Mouse (Mus musculus): ENCODE data around the gene Mtg1. TPM values are rescaled to one million over a fixed set of nuclear protein-coding genes. Genes with fewer than 3 reads are reported as not detected.

Mtg1 gene
- polyA plus RNA-seq, 1 experiment from 2014 or later: 36.5 TPM

DNA sequence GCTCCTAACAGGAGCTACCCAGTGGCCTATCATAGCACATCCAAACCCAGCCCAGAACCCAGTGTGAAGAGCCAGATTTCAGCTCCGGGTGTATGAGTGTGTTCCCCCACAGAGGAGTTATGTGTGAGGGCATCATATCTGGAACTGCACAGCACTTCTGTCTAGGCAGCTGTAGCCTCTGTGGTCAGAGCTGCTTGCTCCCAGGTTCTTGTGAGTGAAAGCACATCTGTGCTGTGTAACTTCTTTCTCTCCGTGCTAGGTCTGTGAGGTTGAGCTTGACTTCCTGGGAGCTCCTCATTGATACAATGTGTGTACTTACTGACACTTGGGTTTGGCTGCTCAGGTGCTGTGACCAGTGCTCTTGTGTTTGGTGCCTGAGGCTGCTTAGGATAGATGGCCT lies 55.5 kb downstream of the Mtg1 start:
- H3K9me3 ChIP-seq (ENCODE audit: control insufficient read depth, low read length): no peaks in the 10 kb centered on the region
- no peak overlapping the region for H3K4me2 ChIP-seq (ENCODE audit: low read length)
- ATAC-seq: no peak
- H3K4me3 ChIP-seq (replicated peaks; ENCODE audit: low read length): no peak overlapping the region
- no peak overlapping the region for H3K27ac ChIP-seq (ENCODE audit: low read length)
- H3K9ac ChIP-seq (replicated peaks; ENCODE audit: low read depth, low read length): no peak overlapping the region
- H3K4me1 ChIP-seq (replicated peaks; ENCODE audit: control insufficient read depth, insufficient read depth, low read length): no peaks in the 10 kb centered on the region
- H3K27me3 ChIP-seq (replicated peaks; ENCODE audit: control insufficient read depth, insufficient read depth, low read length): no peaks in the 10 kb centered on the region
- H3K36me3 ChIP-seq (ENCODE audit: control insufficient read depth, insufficient read depth): no peaks in the 10 kb centered on the region
- 87% methylated on average over 2 of the region's 2 CpGs for WGBS

GRCm38 (mm10) chr7:140194031-140194430 lies 56.7 kb downstream of the Mtg1 start:
- H3K9ac ChIP-seq (replicated peaks; ENCODE audit: low read depth, low read length): no peak overlapping the region
- H3K9me3 ChIP-seq (ENCODE audit: control insufficient read depth, low read length): no peaks in the 10 kb centered on the region
- ATAC-seq: no peak
- H3K4me1 ChIP-seq (replicated peaks; ENCODE audit: control insufficient read depth, insufficient read depth, low read length): no peaks in the 10 kb centered on the region
- H3K36me3 ChIP-seq (ENCODE audit: control insufficient read depth, insufficient read depth): no peaks in the 10 kb centered on the region
- WGBS: 90% methylated on average over 4 of the region's 4 CpGs
- H3K27ac ChIP-seq (ENCODE audit: low read length): no peak overlapping the region
- H3K27me3 ChIP-seq (replicated peaks; ENCODE audit: control insufficient read depth, insufficient read depth, low read length): no peaks in the 10 kb centered on the region
- no peak overlapping the region for H3K4me3 ChIP-seq (replicated peaks; ENCODE audit: low read length)
- no peak overlapping the region for H3K4me2 ChIP-seq (ENCODE audit: low read length)

DNA sequence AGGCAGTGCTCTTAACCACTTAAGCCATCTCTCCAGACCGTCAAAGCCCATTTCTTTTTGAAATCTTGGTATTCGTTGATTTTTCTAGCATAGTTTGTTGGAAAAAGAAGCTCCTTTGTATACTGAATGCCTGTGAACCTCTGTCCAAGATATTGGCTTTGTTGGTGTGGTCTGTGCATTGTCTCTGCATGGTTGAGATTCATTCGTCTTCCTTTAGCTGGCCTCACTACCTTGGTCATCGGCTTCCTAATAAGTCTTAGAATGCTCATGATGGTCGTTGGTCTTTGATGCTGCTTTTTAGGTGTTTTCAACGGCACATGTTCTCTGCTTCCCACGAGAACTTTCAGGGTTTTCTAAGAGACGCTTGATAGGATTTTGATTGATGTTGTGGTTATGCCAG lies 58.6 kb downstream of the Mtg1 start:
- H3K36me3 ChIP-seq (ENCODE audit: control insufficient read depth, insufficient read depth): no peaks in the 10 kb centered on the region
- no peak overlapping the region for H3K4me3 ChIP-seq (replicated peaks; ENCODE audit: low read length)
- 85% methylated on average over 8 of the region's 8 CpGs for WGBS
- H3K27ac ChIP-seq (ENCODE audit: low read length): no peak overlapping the region
- ATAC-seq: no peak
- H3K4me2 ChIP-seq (ENCODE audit: low read length): no peak overlapping the region
- H3K9ac ChIP-seq (replicated peaks; ENCODE audit: low read depth, low read length): no peak overlapping the region
- H3K9me3 ChIP-seq (ENCODE audit: control insufficient read depth, low read length): no peaks in the 10 kb centered on the region
- no peaks in the 10 kb centered on the region for H3K4me1 ChIP-seq (replicated peaks; ENCODE audit: control insufficient read depth, insufficient read depth, low read length)
- no peaks in the 10 kb centered on the region for H3K27me3 ChIP-seq (replicated peaks; ENCODE audit: control insufficient read depth, insufficient read depth, low read length)

Other genes starting within 250 kb of the Mtg1 start
- 4.0 and 7.7 TPM in 2 replicates for gene Kndc1, start 242.9 kb upstream of the Mtg1 start, polyA plus RNA-seq (2015; fragmentation: Nextera tagmentation; extraction: Ambion mirVana)
- not detected in 2 replicates for gene Utf1, start 193.8 kb upstream of the Mtg1 start, polyA plus RNA-seq (2015; fragmentation: Nextera tagmentation; extraction: Ambion mirVana)
- gene 6430531B16Rik, start 158.8 kb upstream of the Mtg1 start, polyA plus RNA-seq (2015; fragmentation: Nextera tagmentation; extraction: Ambion mirVana): 0.62 and 0.87 TPM in 2 replicates
- gene Adam8, start 145.0 kb upstream of the Mtg1 start, polyA plus RNA-seq (2015; fragmentation: Nextera tagmentation; extraction: Ambion mirVana): 3.3 and 4.7 TPM in 2 replicates
- 54.5 and 62.0 TPM in 2 replicates for gene Zfp511, start 101.2 kb upstream of the Mtg1 start, polyA plus RNA-seq (2015; fragmentation: Nextera tagmentation; extraction: Ambion mirVana)
- 72.7 and 76.3 TPM in 2 replicates for gene Tubgcp2, start 100.9 kb upstream of the Mtg1 start, polyA plus RNA-seq (2015; fragmentation: Nextera tagmentation; extraction: Ambion mirVana)
- 0.62 and 1.7 TPM in 2 replicates for gene Msx3, start 88.5 kb upstream of the Mtg1 start, polyA plus RNA-seq (2015; fragmentation: Nextera tagmentation; extraction: Ambion mirVana)
- gene Caly, start 55.0 kb upstream of the Mtg1 start, polyA plus RNA-seq (2015; fragmentation: Nextera tagmentation; extraction: Ambion mirVana): 116 and 179 TPM in 2 replicates
- gene Prap1, start 44.2 kb upstream of the Mtg1 start, polyA plus RNA-seq (2015; fragmentation: Nextera tagmentation; extraction: Ambion mirVana): not detected in 2 replicates
- 13.4 and 15.5 TPM in 2 replicates for gene Fuom, start 35.1 kb upstream of the Mtg1 start, polyA plus RNA-seq (2015; fragmentation: Nextera tagmentation; extraction: Ambion mirVana)
- gene Paox, start 21.8 kb upstream of the Mtg1 start, polyA plus RNA-seq (2015; fragmentation: Nextera tagmentation; extraction: Ambion mirVana): 6.6 and 7.8 TPM in 2 replicates
- gene Echs1, start 21.1 kb upstream of the Mtg1 start, polyA plus RNA-seq (2015; fragmentation: Nextera tagmentation; extraction: Ambion mirVana): 107 and 119 TPM in 2 replicates
- gene Sprn, start 17.3 kb downstream of the Mtg1 start, polyA plus RNA-seq (2015; fragmentation: Nextera tagmentation; extraction: Ambion mirVana): 15.7 and 19.1 TPM in 2 replicates
- gene Olfr522, start 27.2 kb downstream of the Mtg1 start, polyA plus RNA-seq (2015; fragmentation: Nextera tagmentation; extraction: Ambion mirVana): not detected in 2 replicates
- gene Olfr523, start 35.7 kb downstream of the Mtg1 start, polyA plus RNA-seq (2015; fragmentation: Nextera tagmentation; extraction: Ambion mirVana): not detected in 2 replicates
- not detected in 2 replicates for gene Olfr524, start 68.4 kb downstream of the Mtg1 start, polyA plus RNA-seq (2015; fragmentation: Nextera tagmentation; extraction: Ambion mirVana)
- gene Cd163l1, start 80.7 kb downstream of the Mtg1 start, polyA plus RNA-seq (2015; fragmentation: Nextera tagmentation; extraction: Ambion mirVana): not detected in 2 replicates
- gene 5830411N06Rik, start 109.7 kb downstream of the Mtg1 start, polyA plus RNA-seq (2015; fragmentation: Nextera tagmentation; extraction: Ambion mirVana): not detected in 2 replicates
- gene Olfr525, start 183.3 kb downstream of the Mtg1 start, polyA plus RNA-seq (2015; fragmentation: Nextera tagmentation; extraction: Ambion mirVana): not detected in 2 replicates
- not detected in 2 replicates for gene Olfr527, start 196.5 kb downstream of the Mtg1 start, polyA plus RNA-seq (2015; fragmentation: Nextera tagmentation; extraction: Ambion mirVana)
- not detected in 2 replicates for gene Olfr60, start 224.1 kb downstream of the Mtg1 start, polyA plus RNA-seq (2015; fragmentation: Nextera tagmentation; extraction: Ambion mirVana)
- gene Olfr530, start 238.8 kb downstream of the Mtg1 start, polyA plus RNA-seq (2015; fragmentation: Nextera tagmentation; extraction: Ambion mirVana): not detected in 2 replicates

Measured in forebrain, embryonic 16.5 days (tissue).